Mouse (Mus musculus) yolk sac, embryonic 10.5 days (tissue): ENCODE results near the gene Pard6a.

ENCODE experiments used
- DNase-seq: peaks from one replicate; pipeline ENCODE4 v3.0.0-alpha.2; 2017; ENCODE audit warnings: low spot score

Gene Pard6a

DNA sequence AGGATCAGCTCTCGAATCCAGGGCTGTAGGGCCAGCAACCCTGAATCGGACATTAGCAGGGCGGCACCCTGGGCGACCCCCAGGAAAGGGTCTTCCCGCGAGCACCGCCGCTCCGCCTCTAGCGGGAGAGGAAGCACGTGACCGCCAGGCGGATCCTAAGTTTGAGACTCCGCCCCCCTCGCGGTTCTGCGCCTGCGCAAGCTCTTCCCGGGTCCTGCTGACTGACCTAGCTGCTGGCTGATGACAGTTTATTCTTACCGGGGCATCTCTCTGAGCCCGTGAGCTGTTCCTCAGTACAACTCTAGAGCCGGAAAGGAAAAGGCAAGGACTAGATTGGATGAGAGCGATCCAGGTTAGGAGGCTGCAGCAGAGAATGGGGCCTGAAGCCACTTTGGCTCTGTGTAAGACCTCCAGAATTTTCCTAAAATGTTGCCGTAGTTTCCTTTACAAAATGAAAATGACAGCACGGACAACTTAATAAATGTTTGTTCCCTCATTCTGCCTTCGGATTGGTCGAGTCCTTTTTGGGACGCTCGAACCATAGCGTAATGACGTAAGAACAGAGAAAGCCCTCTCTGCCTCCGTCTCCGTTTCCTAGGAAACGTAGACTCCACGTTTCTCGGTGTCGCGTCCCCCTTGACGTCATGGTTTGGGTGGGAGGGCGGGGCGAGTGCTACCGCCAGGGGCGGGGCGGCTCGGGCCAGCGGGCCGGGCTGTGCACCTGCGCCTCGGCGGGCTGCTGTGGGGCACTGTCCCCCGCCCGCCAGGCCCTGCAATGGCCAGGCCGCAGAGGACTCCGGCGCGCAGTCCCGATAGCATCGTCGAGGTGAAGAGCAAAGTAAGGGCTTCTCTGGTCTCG lies at the start of gene Pard6a, which contains the start of gene Acd:
TSS of gene Pard6a (plus strand) at position 183 of the 859 bp plus-strand sequence.
TSS of gene Acd (minus strand) at position 137 of the 859 bp plus-strand sequence.
- DNase-seq = peak; percentile 95

DNA sequence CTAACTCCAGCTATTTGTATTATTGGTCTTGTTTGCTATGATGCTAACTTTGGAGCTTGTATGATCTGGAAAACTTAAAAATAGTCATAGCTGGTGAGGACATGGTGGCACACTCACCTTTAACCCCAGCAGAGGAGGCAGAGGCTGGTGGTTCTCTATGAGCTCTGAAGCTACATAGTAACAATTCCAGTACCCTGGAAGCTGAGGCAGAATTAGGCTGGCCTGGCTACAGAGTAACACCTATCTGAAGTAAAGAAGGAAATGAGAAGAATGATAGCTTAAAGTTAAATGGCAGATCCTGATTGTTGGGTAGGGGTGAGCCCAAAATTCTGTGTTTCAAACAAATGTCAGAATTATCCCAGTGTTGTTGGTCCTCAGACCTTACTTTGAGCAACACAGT lies 43.3 kb upstream of the Pard6a start:
- DNase-seq = no peak

DNA sequence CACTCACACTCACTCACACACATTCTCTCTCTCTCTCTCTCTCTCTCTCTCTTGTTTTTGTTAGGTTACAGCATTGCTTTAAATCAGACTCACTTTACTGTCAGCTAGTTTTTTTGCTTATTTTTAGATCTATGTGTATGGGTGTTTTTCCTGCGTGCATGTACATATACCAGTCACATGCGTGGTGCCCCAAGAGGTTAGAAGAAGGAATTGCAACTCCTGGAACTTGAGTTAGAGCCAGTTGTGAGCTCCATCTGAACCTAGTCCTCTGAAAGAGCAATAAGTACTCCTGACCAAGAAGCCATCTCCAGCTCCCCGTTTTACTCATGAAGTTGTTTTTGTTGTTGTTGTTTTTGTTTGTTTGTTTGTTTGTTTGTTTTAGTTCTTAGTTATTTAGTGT lies 39.8 kb upstream of the Pard6a start:
- no peak for DNase-seq

DNA sequence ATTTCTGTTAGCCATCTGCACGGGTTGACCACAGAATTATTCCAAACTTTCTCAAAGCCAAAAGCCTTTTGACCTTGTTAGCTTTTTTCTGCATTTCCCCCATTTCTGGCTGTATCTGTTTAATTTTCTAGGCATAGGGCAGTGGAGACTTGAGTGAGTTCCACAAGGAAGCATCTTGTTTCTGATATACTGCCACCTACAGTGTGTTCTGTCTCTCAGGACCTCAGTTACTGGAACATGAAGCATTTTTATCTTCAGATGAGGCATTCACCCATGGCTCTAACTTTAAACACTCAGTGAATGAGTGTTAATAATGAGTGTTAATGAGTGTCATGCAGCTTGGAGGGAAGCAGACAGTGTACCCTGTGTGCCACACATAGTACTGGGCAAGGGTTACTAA lies 23.1 kb upstream of the Pard6a start:
- no peak for DNase-seq

DNA sequence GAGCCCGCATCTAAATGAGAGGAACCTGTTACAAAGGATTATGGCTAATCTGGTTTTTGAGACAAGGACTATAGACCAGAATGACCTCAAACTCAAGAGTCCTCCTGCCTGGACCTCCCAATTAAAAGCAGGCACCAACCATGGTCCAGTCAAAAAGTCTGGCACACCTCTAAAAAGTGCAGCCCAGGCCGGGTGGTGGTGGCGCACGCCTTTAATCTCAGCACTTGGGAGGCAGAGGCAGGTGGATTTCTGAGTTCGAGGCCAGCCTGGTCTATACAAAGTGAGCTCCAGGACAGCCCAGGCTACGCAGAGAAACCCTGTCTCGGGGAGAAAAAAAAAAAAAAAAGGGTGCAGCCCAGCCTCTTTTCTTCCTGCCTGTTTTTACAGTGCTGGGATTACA lies 15.6 kb upstream of the Pard6a start:
- no peak for DNase-seq

DNA sequence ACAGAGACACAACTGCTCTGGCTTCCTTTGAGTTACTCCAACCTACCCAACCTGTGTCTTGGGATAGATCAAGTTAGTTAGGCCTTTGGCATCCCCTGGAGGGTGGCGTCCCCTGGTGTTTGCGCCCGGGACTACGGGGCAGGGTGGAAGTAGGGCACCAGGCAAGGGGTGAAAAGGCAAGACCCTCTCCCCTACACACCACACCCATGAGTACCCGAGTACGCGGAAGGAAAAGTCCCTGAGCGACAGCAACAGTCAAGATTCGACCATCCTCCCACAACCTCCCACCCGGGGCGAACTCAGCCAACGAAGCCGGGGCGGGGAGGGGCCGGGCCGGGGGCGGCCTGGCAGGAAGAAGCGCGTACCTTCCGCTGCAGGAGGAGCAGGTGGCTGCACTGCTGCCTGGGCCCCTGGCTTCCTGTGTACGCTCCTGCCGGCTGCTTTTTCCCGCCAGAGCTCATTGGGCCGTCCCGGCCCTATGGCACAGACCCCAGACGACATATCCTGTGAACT lies 15.1 kb upstream of the Pard6a start, which contains the start of gene Carmil2:
TSS of gene Carmil2 (plus strand) at position 479 of the 513 bp plus-strand sequence.
- no peak for DNase-seq

DNA sequence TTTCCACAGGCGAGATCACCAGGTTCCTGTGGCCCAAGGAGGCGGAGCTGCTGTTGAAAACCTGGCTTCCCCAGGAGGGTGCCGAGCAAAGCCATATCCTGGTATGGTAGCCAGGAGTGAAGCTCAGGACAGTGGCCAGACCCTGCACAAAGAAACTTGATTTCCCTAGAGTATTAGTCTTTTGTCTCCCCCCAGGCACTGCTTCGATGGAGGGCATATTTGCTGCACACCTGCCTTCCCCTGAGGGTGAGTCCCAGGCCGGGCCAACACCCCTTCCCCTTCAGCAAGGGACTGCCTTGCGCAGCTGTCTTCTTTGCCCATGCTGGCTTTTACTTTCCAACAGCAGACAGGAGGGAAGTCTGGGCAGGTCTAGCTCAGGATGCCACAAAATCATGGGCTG lies 14.4 kb upstream of the Pard6a start:
- DNase-seq = no peak

DNA sequence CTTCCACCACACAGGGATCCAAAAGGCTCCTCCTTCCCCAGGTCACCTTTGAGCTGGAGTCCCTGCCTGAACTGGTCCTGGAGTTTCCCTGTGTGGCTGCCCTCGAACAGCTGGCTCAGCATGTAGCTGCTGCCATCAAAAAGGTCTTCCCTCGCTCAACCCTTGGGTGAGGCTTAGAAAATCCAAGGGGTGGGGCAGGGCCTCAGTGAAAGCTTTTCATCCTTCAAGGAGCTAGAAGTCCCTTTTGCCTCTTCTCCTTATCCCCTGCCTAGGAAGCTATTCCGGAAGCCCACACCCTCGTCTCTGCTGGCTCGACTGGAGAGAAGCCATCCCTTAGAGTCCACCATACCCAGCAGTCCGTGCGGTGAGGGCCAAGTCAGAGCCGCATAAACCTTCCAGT lies 13.4 kb upstream of the Pard6a start:
- no peak for DNase-seq

DNA sequence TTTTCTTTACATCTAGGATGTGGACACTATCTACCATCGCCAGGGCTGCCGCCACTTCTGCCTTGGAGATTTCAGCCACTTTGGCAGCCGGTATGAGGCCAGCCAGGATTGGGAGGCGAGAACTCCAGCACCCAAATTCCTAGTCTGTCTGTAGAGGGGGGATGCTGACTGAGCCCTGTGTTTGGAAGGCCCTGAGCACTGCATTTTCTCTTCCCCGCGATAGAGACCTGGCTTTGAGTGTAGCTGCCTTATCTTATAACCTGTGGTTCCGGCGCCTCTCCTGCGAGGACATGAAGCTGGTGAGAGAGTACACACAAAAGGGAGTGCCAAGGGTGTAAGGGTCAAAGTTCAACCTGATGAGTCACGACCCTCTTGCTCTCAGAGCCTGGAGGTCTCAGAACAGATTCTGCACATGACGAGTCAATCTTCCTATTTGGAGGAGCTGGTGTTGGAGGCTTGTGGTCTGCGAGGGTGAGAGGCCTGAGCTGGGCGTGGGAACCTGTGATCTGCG lies 12.7 kb upstream of the Pard6a start:
- DNase-seq = peak; percentile 64

DNA sequence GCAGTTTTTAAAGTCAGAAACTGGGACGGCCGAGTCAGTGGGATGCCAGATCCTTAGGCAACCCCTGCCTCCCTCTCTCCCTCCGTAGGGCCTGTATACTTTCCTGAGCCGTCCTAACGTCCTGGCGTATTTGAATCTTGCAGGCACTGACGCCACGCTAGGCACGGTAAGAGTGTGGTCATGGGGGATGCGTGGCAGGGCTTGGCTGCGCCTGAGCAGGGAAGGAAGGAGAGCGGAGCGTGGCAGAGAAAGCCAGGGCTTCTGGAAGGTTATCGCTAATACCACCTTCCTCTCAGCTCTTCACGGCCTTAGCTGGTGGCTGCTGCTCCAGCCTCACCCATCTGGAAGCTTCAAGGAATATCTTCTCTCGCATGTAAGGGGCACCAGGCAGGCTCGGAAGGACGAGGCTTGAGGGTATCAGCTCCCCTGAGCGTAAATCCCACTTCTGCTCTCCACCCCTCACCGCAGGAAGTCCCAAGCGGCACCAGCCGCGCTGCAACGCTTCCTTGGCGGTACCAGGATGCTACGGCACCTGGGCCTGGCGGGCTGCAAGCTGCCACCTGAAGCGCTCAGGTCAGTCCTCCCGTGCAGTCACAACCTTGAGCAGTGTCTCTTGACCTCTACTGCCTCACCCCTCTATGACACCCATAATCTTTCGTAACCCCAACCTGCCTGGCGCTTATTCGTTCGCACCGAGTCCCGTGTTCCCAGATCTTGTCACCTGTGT lies 11.5 kb upstream of the Pard6a start:
- DNase-seq = no peak

DNA sequence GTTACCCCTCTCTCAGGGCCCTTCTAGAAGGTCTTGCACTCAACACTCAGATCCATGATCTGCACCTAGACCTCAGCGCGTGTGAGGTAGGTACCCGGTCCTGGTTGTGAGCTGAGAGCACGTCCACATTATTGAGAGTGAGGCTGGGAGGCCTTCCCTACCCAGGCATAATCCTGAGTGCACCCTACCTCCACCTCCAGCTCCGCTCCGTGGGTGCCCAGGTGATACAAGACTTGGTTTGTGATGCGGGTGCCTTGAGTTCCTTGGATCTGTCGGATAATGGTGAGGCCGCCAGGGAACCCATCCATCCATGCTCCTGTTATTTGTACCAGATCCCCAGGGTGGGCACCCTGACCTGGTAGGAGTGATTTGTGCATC lies 11.0 kb upstream of the Pard6a start:
- DNase-seq = no peak

DNA sequence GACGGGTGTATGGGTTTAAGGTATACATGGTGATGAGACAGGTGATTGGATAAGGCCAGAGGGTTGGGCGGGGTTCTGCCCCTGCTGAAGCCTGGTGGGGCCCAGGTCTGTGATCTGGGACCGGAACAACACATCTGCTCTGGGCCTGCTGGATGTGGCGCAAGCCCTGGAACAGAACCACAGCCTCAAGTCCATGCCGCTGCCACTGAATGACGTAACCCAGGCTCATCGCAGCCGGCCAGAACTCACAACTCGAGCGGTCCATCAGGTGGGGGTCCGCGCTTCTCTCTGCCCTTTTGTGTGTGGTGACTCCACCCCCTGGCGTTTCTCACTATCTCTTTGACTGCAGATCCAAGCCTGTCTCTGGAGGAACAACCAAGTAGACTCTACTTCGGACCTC lies 10.0 kb upstream of the Pard6a start:
- DNase-seq = no peak

DNA sequence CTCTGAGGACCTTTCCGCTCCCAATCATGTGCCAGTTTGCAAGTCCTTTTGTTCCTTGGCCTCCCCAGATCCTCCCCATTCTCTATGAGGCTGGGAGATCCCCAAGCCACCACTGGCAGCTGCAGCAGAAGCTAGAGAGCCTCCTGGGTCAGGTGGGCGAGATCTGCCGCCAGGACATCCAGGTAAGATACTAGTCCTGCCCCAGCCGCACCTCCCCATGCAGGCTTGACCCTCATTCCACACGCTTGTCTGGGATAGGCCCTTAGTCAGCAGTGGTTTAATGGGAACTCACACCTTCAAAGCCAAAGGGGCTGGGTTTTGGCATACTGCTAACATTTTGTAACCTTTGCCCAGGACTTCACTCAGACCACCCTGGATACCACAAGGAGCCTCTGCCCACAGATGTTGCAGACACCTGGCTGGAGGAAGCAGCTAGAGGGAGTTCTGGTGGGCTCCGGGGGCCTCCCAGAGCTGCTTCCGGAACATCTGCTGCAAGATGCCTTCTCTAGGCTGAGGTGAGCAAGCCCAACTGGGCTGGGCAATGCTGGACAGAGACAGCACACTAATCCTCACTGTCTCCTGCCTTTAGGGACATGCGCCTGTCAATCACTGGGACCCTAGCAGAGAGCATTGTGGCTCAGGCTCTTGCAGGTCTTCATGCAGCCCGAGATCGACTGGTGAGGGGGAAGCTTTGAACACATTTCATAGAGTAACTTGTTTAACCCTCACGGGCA lies 8.3 kb upstream of the Pard6a start:
- DNase-seq = no peak

DNA sequence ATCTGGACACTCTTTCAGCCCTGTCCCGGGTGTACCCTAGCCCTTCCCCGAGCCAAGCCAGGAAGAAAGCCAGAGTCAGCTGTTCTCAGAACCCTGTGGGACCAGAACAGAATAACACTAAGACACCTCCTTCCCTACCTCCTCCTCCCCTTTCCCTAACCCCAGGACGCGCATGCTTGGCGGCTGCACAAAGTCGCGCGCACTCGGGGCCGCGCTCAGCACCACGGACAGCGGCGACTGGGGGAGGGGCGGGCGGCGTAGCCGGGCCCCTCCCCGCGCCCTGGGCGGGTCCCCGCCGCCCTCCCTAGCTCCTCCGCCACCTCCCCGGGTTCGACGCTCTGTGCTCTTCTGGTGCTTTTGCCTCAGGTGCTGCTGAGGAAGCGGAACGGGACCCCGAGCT lies 7.3 kb upstream of the Pard6a start:
- peak; percentile 48 for DNase-seq

DNA sequence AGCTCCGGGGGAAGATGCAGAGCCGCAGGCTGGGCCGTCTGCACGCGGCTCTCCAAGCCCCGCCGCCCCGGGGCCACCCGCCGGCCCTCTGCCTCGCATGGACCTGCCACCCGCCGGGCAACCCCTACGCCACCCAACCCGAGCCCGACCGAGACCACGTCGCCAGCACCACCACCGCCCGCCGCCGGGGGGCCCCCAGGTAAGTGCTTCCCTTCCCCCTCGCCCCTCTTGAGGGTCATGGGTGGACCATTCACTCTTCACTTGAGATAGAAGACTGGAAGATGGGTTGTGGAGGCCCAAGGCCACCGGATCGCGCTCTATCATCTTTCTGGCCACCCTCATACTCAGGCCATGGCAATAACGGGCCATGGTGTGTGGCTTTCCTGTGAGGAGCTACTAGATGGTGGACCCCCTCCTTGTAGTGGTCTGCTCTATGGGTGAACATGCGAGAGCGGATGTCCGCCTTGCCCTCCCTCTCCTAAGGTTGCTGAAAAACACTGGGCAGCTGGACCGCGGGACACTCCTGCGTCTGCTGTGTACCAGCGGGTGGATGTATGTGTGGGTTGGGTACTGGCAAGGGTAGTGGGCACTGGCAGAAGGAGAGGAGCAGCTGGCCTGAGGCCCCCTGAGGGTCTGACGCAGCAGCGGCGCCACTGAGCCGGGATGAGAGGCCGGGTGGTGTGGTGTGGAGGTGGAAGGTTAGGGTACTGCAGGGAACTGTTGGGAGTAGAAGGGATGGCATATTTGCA lies 6.7 kb upstream of the Pard6a start:
- no peak for DNase-seq

DNA sequence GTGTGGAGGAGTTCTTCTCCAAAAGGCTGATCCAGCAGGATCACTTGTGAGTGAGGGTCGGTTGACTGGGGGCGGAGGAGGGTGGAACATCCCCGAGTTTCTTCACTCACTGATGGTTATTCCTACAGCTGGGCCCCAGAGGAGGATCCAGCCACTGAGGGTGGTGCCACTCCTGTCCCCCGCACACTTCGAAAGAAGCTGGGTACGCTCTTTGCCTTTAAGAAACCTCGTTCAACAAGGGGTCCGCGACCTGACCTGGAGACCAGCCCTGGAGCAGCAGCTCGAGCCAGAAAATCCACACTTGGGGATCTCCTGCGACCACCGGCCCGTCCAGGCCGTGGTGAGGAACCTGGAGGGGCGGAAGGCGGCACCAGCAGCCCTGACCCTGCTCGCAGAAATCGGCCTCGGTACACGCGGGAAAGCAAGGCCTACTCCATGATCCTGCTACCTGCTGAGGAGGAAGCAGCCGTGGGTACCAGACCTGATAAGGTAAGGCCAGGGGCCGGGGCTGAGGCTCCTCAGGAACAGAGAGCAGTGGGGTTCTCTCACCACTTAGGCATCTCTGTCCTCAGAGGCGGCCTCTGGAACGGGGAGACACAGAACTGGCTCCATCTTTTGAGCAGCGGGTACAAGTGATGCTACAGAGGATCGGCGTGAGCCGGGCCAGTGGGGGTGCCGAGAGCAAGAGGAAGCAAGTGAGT lies 5.7 kb upstream of the Pard6a start:
- DNase-seq = no peak

DNA sequence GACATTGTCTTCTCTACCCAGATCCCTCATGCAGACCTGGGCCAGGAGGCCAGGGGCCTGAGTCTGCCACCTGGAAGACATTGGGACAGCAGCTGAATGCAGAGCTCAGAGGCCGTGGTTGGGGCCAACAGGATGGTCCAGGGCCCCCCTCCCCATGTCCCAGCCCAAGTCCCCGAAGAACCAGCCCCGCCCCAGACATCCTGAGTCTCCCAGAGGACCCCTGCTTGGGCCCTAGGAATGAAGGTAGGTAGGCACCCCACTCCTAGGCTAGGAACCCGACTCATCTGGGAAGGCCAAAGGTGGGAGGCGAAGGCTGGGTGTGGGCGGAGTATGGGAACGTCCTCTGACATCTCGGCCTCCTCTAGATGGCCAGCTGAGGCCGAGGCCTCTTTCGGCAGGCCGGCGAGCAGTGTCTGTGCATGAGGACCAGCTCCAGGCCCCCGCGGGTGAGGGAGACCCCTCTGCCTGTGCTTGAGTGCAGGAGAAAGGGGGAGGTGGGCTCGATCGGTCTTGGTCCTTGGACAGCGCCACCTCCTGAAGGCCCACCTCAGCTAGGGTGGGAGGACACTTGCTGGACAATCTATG lies 3.7 kb upstream of the Pard6a start:
- no peak for DNase-seq

DNA sequence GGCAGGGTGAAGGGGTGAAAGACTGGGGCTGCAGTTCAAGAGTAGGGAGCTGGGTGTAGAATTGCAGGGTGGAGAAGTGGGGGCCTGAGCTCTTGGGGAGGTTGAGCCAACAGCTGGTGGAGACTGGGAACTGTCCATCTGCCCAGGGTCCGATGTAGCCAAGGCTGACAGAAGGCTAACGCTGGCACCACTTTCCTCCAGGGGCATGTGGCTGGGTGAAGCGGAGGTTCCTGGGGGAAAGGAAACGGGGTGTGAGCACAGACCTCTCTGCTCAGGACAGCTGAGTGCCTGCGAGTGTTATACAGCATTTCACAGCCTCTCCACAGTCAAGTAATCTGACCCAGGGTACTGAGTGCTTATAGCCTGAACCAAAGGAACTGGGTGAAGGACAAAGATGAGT lies 2.2 kb upstream of the Pard6a start:
- DNase-seq = no peak

DNA sequence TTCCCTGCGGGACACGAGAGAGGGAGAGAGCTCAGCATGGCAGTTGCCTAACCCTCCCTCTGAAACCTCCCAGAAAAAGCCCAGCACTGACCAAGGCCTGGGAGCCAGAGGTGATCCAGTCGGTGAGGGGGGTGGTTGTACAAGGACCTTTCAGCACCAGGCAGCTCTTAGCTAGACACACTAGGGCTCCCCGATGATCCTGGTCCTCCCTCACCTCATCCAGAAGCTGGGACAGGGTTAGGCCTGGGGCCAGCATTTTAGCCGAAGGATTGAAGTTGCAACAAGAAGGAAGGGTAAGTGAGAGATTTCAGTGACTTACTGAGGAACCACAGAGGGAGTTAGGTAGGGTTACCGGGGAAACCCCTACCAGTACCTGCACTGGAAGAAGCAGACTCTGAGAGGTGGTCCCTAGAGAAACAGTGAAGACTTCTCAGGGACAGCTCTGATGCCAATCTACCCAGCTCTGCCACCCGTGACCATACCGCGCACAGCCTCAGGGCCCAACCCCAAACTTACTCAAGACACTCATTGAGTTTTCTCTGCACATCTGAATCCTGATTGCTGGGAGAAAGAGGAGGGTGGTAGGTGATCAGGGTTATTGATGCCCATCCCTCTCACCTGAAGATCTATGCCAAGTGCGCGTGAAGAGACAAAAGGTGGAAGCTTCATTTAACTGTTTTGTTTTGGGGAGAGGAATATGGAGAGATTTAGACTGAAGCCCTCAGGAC lies 1.3 kb upstream of the Pard6a start:
- DNase-seq = no peak

DNA sequence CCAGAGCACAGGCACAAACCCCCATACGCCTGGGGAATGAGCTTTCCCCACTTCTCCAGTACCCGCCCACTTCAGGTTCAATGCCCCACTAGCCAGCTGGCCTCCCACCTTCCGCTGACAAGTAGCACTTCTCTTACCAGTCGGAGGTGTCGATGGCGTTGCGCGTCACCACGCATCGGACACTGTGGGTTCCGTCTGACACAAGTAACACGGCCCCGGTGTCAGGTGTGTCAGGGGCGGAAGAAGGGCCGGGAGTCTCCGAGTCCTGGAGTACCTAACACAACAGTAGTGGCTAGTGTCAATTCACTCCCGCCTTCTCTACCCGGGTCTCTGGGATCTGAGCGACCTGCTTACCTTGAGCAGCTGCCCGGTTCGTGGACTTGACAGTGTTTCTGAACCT lies 382 bp upstream of the Pard6a start:
- DNase-seq = no peak
